Mouse (Mus musculus): Measurements from ENCODE around the gene Nprl3.
A peak's percentile ranks its signal among the peaks of the same experiment; 100 is the strongest.
"Not testable (repeated sequence)": the region's sequence is repeated elsewhere in the genome, so short reads cannot be mapped to it uniquely, and the experiment has no call there.

Nprl3 gene

GRCm38 (mm10) chr11:32225222-32226104, 42.0 kb downstream of the Nprl3 start:
- no peak for DNase-seq (ENCODE audit: low read depth)

GRCm38 (mm10) chr11:32224468-32225139, 42.9 kb downstream of the Nprl3 start:
- DNase-seq (ENCODE audit: low read depth), result no peak

GRCm38 (mm10) chr11:32223297-32223967, 44.1 kb downstream of the Nprl3 start:
- DNase-seq (ENCODE audit: low read depth), result no peak

- no peak for DNase-seq (ENCODE audit: low read depth)
Observed at GRCm38 (mm10) chr11:32222570-32223194, 44.8 kb downstream of the Nprl3 start.

GRCm38 (mm10) chr11:32221951-32222409, 45.5 kb downstream of the Nprl3 start, which contains the start of gene Rhbdf1:
TSS of gene Rhbdf1 (minus strand) at chr11:32222300.
- no peak for DNase-seq (ENCODE audit: low read depth)

GRCm38 (mm10) chr11:32221225-32221950, 46.1 kb downstream of the Nprl3 start:
- no peak for DNase-seq (ENCODE audit: low read depth)

GRCm38 (mm10) chr11:32220607-32221224, 46.8 kb downstream of the Nprl3 start:
- DNase-seq (ENCODE audit: low read depth), result no peak

- no peak for DNase-seq (ENCODE audit: low read depth)
Observed at GRCm38 (mm10) chr11:32219287-32219686, 48.2 kb downstream of the Nprl3 start.

GRCm38 (mm10) chr11:32218501-32219050, 48.9 kb downstream of the Nprl3 start:
- DNase-seq (ENCODE audit: low read depth), result no peak

GRCm38 (mm10) chr11:32216851-32217250, 50.7 kb downstream of the Nprl3 start:
- no peak for DNase-seq (ENCODE audit: low read depth)

GRCm38 (mm10) chr11:32215372-32216162, 51.9 kb downstream of the Nprl3 start:
- no peak for DNase-seq (ENCODE audit: low read depth)

- no peak for DNase-seq (ENCODE audit: low read depth)
Observed at GRCm38 (mm10) chr11:32210623-32211022, 56.9 kb downstream of the Nprl3 start.

GRCm38 (mm10) chr11:32205058-32205873, 62.2 kb downstream of the Nprl3 start, which contains the start of gene Snrnp25:
TSS of gene Snrnp25 (plus strand) at chr11:32205415.
- peak; percentile 97 for DNase-seq (ENCODE audit: low read depth)

- DNase-seq (ENCODE audit: low read depth), result no peak
Observed at GRCm38 (mm10) chr11:32201922-32202685, 65.4 kb downstream of the Nprl3 start.

GRCm38 (mm10) chr11:32200992-32201391, 66.5 kb downstream of the Nprl3 start:
- DNase-seq (ENCODE audit: low read depth), result not testable (repeated sequence)

GRCm38 (mm10) chr11:32200075-32200601, 67.4 kb downstream of the Nprl3 start, which contains the start of gene Il9r:
TSS of gene Il9r (minus strand) at chr11:32200279.
- no peak for DNase-seq (ENCODE audit: low read depth)

- no peak for DNase-seq (ENCODE audit: low read depth)
Observed at GRCm38 (mm10) chr11:32199230-32199629, 68.3 kb downstream of the Nprl3 start.

All from c-Kit-positive CD71-negative TER-119-negative erythroid progenitor cells, embryonic 14.5 days (primary cell).